Mouse (Mus musculus): ENCODE results near the gene Galnt16. TPM values are rescaled to one million over a fixed set of nuclear protein-coding genes. Genes with fewer than 3 reads are reported as not detected.
A peak's percentile ranks its signal among the peaks of the same experiment; 100 is the strongest.

Galnt16 gene
- polyA plus RNA-seq (2012; rRNA removed) = 13.2 and 28.1 TPM in 2 replicates

- peak; percentile 5 for DNase-seq (ENCODE audit: low read depth)
These were observed at the start of gene Galnt16 for GRCm38 (mm10) chr12:80517977-80518376. TSS of gene Galnt16 (plus strand) at chr12:80518277.

GRCm38 (mm10) chr12:80470206-80470605, 47.9 kb upstream of the Galnt16 start:
- DNase-seq (ENCODE audit: low read depth) = no peak
- TF ChIP-seq CTCF (IDR thresholded peaks at IDR 0.05; ENCODE audit: borderline replicate concordance, extremely low read depth, insufficient read depth, insufficient read length) (no peak), POLR2A (IDR thresholded peaks at IDR 0.05; ENCODE audit: borderline replicate concordance, extremely low read depth, insufficient read depth, insufficient read length, poor library complexity, severe bottlenecking) (no peak)

More at GRCm38 (mm10) chr12:80517977-80518376, at the start of gene Galnt16:
- no peak for TF ChIP-seq CTCF (IDR thresholded peaks at IDR 0.05; ENCODE audit: borderline replicate concordance, extremely low read depth, insufficient read depth, insufficient read length)
- no peak for TF ChIP-seq POLR2A (IDR thresholded peaks at IDR 0.05; ENCODE audit: borderline replicate concordance, extremely low read depth, insufficient read depth, insufficient read length, poor library complexity, severe bottlenecking)

- no peak for DNase-seq (ENCODE audit: low read depth)
- TF ChIP-seq CTCF (IDR thresholded peaks at IDR 0.05; ENCODE audit: borderline replicate concordance, extremely low read depth, insufficient read depth, insufficient read length) = no peak
- no peak for TF ChIP-seq POLR2A (IDR thresholded peaks at IDR 0.05; ENCODE audit: borderline replicate concordance, extremely low read depth, insufficient read depth, insufficient read length, poor library complexity, severe bottlenecking)
These were observed 46.2 kb upstream of the Galnt16 start for GRCm38 (mm10) chr12:80471926-80472325.

GRCm38 (mm10) chr12:80473731-80474130, 44.3 kb upstream of the Galnt16 start:
- no peak for DNase-seq (ENCODE audit: low read depth)
- TF ChIP-seq CTCF (IDR thresholded peaks at IDR 0.05; ENCODE audit: borderline replicate concordance, extremely low read depth, insufficient read depth, insufficient read length) = no peak
- TF ChIP-seq POLR2A (IDR thresholded peaks at IDR 0.05; ENCODE audit: borderline replicate concordance, extremely low read depth, insufficient read depth, insufficient read length, poor library complexity, severe bottlenecking) = no peak

- TF ChIP-seq CTCF (IDR thresholded peaks at IDR 0.05; ENCODE audit: borderline replicate concordance, extremely low read depth, insufficient read depth, insufficient read length) (no peak), POLR2A (IDR thresholded peaks at IDR 0.05; ENCODE audit: borderline replicate concordance, extremely low read depth, insufficient read depth, insufficient read length, poor library complexity, severe bottlenecking) (no peak)
- DNase-seq (ENCODE audit: low read depth) = no peak
These were observed 38.1 kb upstream of the Galnt16 start for GRCm38 (mm10) chr12:80479986-80480385.

GRCm38 (mm10) chr12:80483397-80483796, 34.7 kb upstream of the Galnt16 start:
- no peak for DNase-seq (ENCODE audit: low read depth)
- TF ChIP-seq POLR2A (IDR thresholded peaks at IDR 0.05; ENCODE audit: borderline replicate concordance, extremely low read depth, insufficient read depth, insufficient read length, poor library complexity, severe bottlenecking) (no peak), CTCF (IDR thresholded peaks at IDR 0.05; ENCODE audit: borderline replicate concordance, extremely low read depth, insufficient read depth, insufficient read length) (no peak)

GRCm38 (mm10) chr12:80493311-80493710, 24.8 kb upstream of the Galnt16 start:
- DNase-seq (ENCODE audit: low read depth) = no peak
- no peak for TF ChIP-seq CTCF (IDR thresholded peaks at IDR 0.05; ENCODE audit: borderline replicate concordance, extremely low read depth, insufficient read depth, insufficient read length)
- TF ChIP-seq POLR2A (IDR thresholded peaks at IDR 0.05; ENCODE audit: borderline replicate concordance, extremely low read depth, insufficient read depth, insufficient read length, poor library complexity, severe bottlenecking) = no peak

- TF ChIP-seq POLR2A (IDR thresholded peaks at IDR 0.05; ENCODE audit: borderline replicate concordance, extremely low read depth, insufficient read depth, insufficient read length, poor library complexity, severe bottlenecking) (no peak), CTCF (IDR thresholded peaks at IDR 0.05; ENCODE audit: borderline replicate concordance, extremely low read depth, insufficient read depth, insufficient read length) (no peak)
- no peak for DNase-seq (ENCODE audit: low read depth)
These were observed 22.4 kb upstream of the Galnt16 start for GRCm38 (mm10) chr12:80495691-80496090.

- DNase-seq (ENCODE audit: low read depth) = peak; percentile 59
- TF ChIP-seq CTCF (IDR thresholded peaks at IDR 0.05; ENCODE audit: borderline replicate concordance, extremely low read depth, insufficient read depth, insufficient read length) (peak; percentile 47; the same call in 1 of the 2 replicates), POLR2A (IDR thresholded peaks at IDR 0.05; ENCODE audit: borderline replicate concordance, extremely low read depth, insufficient read depth, insufficient read length, poor library complexity, severe bottlenecking) (no peak)
These were observed 19.7 kb upstream of the Galnt16 start for GRCm38 (mm10) chr12:80498356-80498755.

- TF ChIP-seq CTCF (IDR thresholded peaks at IDR 0.05; ENCODE audit: borderline replicate concordance, extremely low read depth, insufficient read depth, insufficient read length) (no peak), POLR2A (IDR thresholded peaks at IDR 0.05; ENCODE audit: borderline replicate concordance, extremely low read depth, insufficient read depth, insufficient read length, poor library complexity, severe bottlenecking) (no peak)
- no peak for DNase-seq (ENCODE audit: low read depth)
These were observed 17.6 kb upstream of the Galnt16 start for GRCm38 (mm10) chr12:80500506-80500905.

GRCm38 (mm10) chr12:80504718-80505117, 13.4 kb upstream of the Galnt16 start:
- no peak for TF ChIP-seq POLR2A (IDR thresholded peaks at IDR 0.05; ENCODE audit: borderline replicate concordance, extremely low read depth, insufficient read depth, insufficient read length, poor library complexity, severe bottlenecking)
- TF ChIP-seq CTCF (IDR thresholded peaks at IDR 0.05; ENCODE audit: borderline replicate concordance, extremely low read depth, insufficient read depth, insufficient read length) = no peak
- no peak for DNase-seq (ENCODE audit: low read depth)

GRCm38 (mm10) chr12:80507041-80507745, 10.9 kb upstream of the Galnt16 start:
- TF ChIP-seq POLR2A (IDR thresholded peaks at IDR 0.05; ENCODE audit: borderline replicate concordance, extremely low read depth, insufficient read depth, insufficient read length, poor library complexity, severe bottlenecking) (no peak), CTCF (IDR thresholded peaks at IDR 0.05; ENCODE audit: borderline replicate concordance, extremely low read depth, insufficient read depth, insufficient read length) (no peak)
- DNase-seq (ENCODE audit: low read depth) = peak; percentile 36
